Mouse (Mus musculus): ENCODE results near the gene Timm23.

- TF ChIP-seq CTCF (IDR thresholded peaks at IDR 0.05; ENCODE audit: low read depth, low read length) (no peak), GATA1 (IDR thresholded peaks at IDR 0.05; ENCODE audit: borderline replicate concordance, low read length) (no peak), GATA2 (IDR thresholded peaks at IDR 0.05; ENCODE audit: borderline replicate concordance, low read depth, low read length) (no peak), POLR2AphosphoS5 (IDR thresholded peaks at IDR 0.05; ENCODE audit: insufficient replicate concordance, low read depth, low read length) (no peak), TAL1 (conservative IDR thresholded peaks at IDR 0.05; ENCODE audit: low read depth, low read length) (no peak)
Observed at GRCm38 (mm10) chr14:32146578-32146977, 55.1 kb downstream of the Timm23 start.

All from G1E (cell line).